In genomic region chr9:72766789-72767349, GRCm38 (mm10) we compare ENCODE assay signal across 8 mouse cellular contexts. TPM values are rescaled to one million over a fixed set of nuclear protein-coding genes. Genes with fewer than 3 reads are reported as not detected.
DNase-seq lines count a peak whose midpoint lies in the region; ATAC-seq lines count a peak whose summit lies in the region.

No protein-coding gene starts in this region.

- WGBS in embryonic facial prominence, embryonic 12.5 days = under 1% methylated on average over 17 of the region's 17 CpGs
- WGBS in limb, embryonic 12.5 days = under 1% methylated on average over 17 of the region's 17 CpGs
- WGBS in midbrain, embryonic 15.5 days = under 1% methylated on average over 17 of the region's 17 CpGs

- H3K4me2 ChIP-seq in embryonic facial prominence, embryonic 12.5 days (replicated peaks) = peak overlapping the region; percentile 64
- H3K4me2 ChIP-seq in limb, embryonic 12.5 days = peak overlapping the region; percentile 66
- H3K4me2 ChIP-seq in midbrain, embryonic 15.5 days = peak overlapping the region; percentile 73

- no peaks in the 10 kb centered on the region for H3K9me3 ChIP-seq in embryonic facial prominence, embryonic 12.5 days
- H3K9me3 ChIP-seq in limb, embryonic 12.5 days = no peaks in the 10 kb centered on the region
- no peaks in the 10 kb centered on the region for H3K9me3 ChIP-seq in midbrain, embryonic 15.5 days

- peaks cover 9% of the 10 kb centered on the region; the same call in 1 of the 2 replicates for H3K4me1 ChIP-seq in embryonic facial prominence, embryonic 12.5 days
- peaks cover 20% of the 10 kb centered on the region for H3K4me1 ChIP-seq in limb, embryonic 12.5 days (replicated peaks)
- peaks cover 9% of the 10 kb centered on the region for H3K4me1 ChIP-seq in midbrain, embryonic 15.5 days

- peak overlapping the region; percentile 41; the same call in 1 of the 2 replicates for H3K9ac ChIP-seq in embryonic facial prominence, embryonic 12.5 days
- H3K9ac ChIP-seq in limb, embryonic 12.5 days (replicated peaks) = peak overlapping the region; percentile 18; the same call in 1 of the 2 replicates
- H3K9ac ChIP-seq in midbrain, embryonic 15.5 days = peak overlapping the region; percentile 61

- peak overlapping the region; percentile 67 for H3K27ac ChIP-seq in embryonic facial prominence, embryonic 12.5 days
- no peak overlapping the region for H3K27ac ChIP-seq in limb, embryonic 12.5 days
- peak overlapping the region; percentile 74 for H3K27ac ChIP-seq in midbrain, embryonic 15.5 days

- ATAC-seq in embryonic facial prominence, embryonic 12.5 days (ENCODE audit: insufficient number of reproducible peaks, insufficient read depth, low FRiP score, low TSS enrichment) = peak; percentile 68; the same call in 1 of the 2 replicates
- no peak for ATAC-seq in limb, embryonic 12.5 days (ENCODE audit: insufficient number of reproducible peaks, insufficient read depth, low FRiP score, low TSS enrichment, low read depth)
- peak; percentile 84 for ATAC-seq in midbrain, embryonic 15.5 days (replicated peaks)

- H3K36me3 ChIP-seq in embryonic facial prominence, embryonic 12.5 days = no peaks in the 10 kb centered on the region
- H3K36me3 ChIP-seq in limb, embryonic 12.5 days = no peaks in the 10 kb centered on the region
- no peaks in the 10 kb centered on the region for H3K36me3 ChIP-seq in midbrain, embryonic 15.5 days (replicated peaks)

- peak overlapping the region; percentile 34 for H3K4me3 ChIP-seq in embryonic facial prominence, embryonic 12.5 days
- H3K4me3 ChIP-seq in limb, embryonic 12.5 days (replicated peaks) = peak overlapping the region; percentile 34
- peak overlapping the region; percentile 39 for H3K4me3 ChIP-seq in midbrain, embryonic 15.5 days

- H3K27me3 ChIP-seq in embryonic facial prominence, embryonic 12.5 days = no peaks in the 10 kb centered on the region
- H3K27me3 ChIP-seq in limb, embryonic 12.5 days = peaks cover 32% of the 10 kb centered on the region
- no peaks in the 10 kb centered on the region for H3K27me3 ChIP-seq in midbrain, embryonic 15.5 days (replicated peaks)

- peak; percentile 90 for DNase-seq in 3T3-L1 (ENCODE audit: low read depth, low spot score)
- DNase-seq in adrenal gland, postnatal 25 days = peak; percentile 88
- peak; percentile 85 for DNase-seq in heart, adult 8-10 months (ENCODE audit: low spot score)
- DNase-seq in kidney, adult 8-10 months = peak; percentile 55 to 84
- DNase-seq in spleen, postnatal 10 days (ENCODE audit: low spot score in 2 of 2) = peak; percentile 71 to 90

RNA-seq across cellular contexts. Expression of gene Prtg, which starts 39.8 kb away (rescaled TPM):
- total RNA-seq in adrenal gland, postnatal 25 days (2021) = 0.43 and 0.58 TPM in 2 replicates
- polyA plus RNA-seq in embryonic facial prominence, embryonic 12.5 days (2016; fragmentation: Nextera tagmentation; extraction: Ambion mirVana) = 1.8 and 2.1 TPM in 2 replicates
- total RNA-seq in heart, adult 8-10 months (2022) = under 1 TPM in 3 of 4 experiments, not detected in 1; 0.06 to 0.17 (median 0.12) TPM
- 0.91 and 0.95 TPM in 2 replicates for polyA plus RNA-seq in limb, embryonic 12.5 days (2016; fragmentation: Nextera tagmentation; extraction: Ambion mirVana)
- polyA plus RNA-seq in midbrain, embryonic 15.5 days (2015; fragmentation: Nextera tagmentation; extraction: Ambion mirVana) = 0.45 and 0.47 TPM in 2 replicates
